ENCODE assay signal across 11 mouse cellular contexts in the genomic region with DNA sequence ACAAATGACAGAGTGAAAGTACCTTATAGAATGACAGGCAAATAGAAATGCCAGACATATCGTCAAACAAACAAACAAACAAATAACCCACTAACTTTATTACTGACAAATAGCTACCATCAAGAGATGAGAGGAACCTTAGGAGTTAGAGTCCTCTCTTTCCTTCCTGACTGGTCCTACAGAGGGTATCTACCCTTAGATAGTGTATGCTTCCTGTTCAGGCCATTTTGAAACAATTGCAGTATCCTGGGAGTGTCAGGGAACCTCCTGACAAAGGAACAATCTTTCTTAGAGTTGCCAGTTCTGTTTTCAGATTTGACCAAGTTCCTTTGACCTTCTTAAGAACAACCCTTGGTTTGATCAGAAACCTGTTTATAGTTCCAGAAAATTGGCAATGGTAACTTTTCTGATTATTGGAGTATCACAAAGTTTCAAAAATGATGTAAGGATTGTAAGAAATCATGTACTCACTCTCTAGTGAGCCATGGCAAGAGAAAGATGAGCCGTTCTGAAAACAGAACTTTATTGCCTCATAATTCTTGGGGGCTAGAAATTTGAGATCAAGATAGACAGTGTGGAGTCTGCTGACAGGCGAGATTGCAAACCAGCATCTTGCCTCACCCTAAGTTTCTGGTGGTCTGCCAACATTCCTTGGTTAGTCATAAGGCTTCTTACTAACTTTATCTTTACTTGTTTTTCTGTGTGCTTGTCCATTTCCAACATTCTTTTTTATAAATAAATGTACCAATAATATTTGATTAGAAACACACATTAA.
DNase-seq lines count a peak whose midpoint lies in the region; ATAC-seq lines count a peak whose summit lies in the region.
"Had no signal": no experiment of that assay in that cellular context is flagged by ENCODE, and none has a peak within 500 bp of the region (broad histone marks: within the 10 kb centered on the region; RNA-seq: fewer than 3 reads in every experiment).

No protein-coding gene starts in this region.

- DNase-seq in heart, adult 18-20 months, result peak; percentile 48 to 64
- peak; percentile 52 for DNase-seq in 3134 (ENCODE audit: extremely low read depth, insufficient read length, low spot score)
- peak; percentile 32 for DNase-seq in adrenal gland, adult 8-10 months
- peak; percentile 4 for DNase-seq in heart, postnatal 14 days
- DNase-seq in natural killer cell, adult 2 months (ENCODE audit: low spot score in 2 of 2), result no peak
- no peak for DNase-seq in midbrain, embryonic 10.5 days (ENCODE audit: low spot score)
- DNase-seq: liver, embryonic 13.5 days had no signal

- no peak overlapping the region for H3K4me3 ChIP-seq in heart, embryonic 12.5 days
- no peak overlapping the region for H3K4me3 ChIP-seq in midbrain, embryonic 10.5 days
- H3K4me3 ChIP-seq: embryonic facial prominence, embryonic 15.5 days; heart, embryonic 13.5 days; liver, embryonic 13.5 days had no signal

- no peaks in the 10 kb centered on the region for H3K9me3 ChIP-seq in heart, embryonic 12.5 days (replicated peaks)
- no peaks in the 10 kb centered on the region for H3K9me3 ChIP-seq in midbrain, embryonic 10.5 days (replicated peaks)
- H3K9me3 ChIP-seq: embryonic facial prominence, embryonic 15.5 days; heart, embryonic 13.5 days; liver, embryonic 13.5 days had no signal

- intact Hi-C loops in heart, postnatal 14 days (cut with DNase I), result no loop called here

- no peaks in the 10 kb centered on the region for H3K4me1 ChIP-seq in heart, embryonic 12.5 days (replicated peaks)
- H3K4me1 ChIP-seq in midbrain, embryonic 10.5 days, result no peaks in the 10 kb centered on the region
- H3K4me1 ChIP-seq: embryonic facial prominence, embryonic 15.5 days; liver, embryonic 13.5 days had no signal

- H3K36me3 ChIP-seq in heart, embryonic 12.5 days, result no peaks in the 10 kb centered on the region
- no peaks in the 10 kb centered on the region for H3K36me3 ChIP-seq in midbrain, embryonic 10.5 days
- H3K36me3 ChIP-seq: embryonic facial prominence, embryonic 15.5 days; heart, embryonic 13.5 days; liver, embryonic 13.5 days had no signal

- no peak overlapping the region for H3K27ac ChIP-seq in heart, embryonic 12.5 days (ENCODE audit: poor library complexity, severe bottlenecking)
- no peak overlapping the region for H3K27ac ChIP-seq in midbrain, embryonic 10.5 days (replicated peaks)
- H3K27ac ChIP-seq: embryonic facial prominence, embryonic 15.5 days; heart, embryonic 13.5 days; liver, embryonic 13.5 days had no signal

- H3K4me2 ChIP-seq in heart, embryonic 12.5 days, result no peak overlapping the region
- H3K4me2 ChIP-seq: embryonic facial prominence, embryonic 15.5 days; heart, embryonic 13.5 days; liver, embryonic 13.5 days had no signal

- H3K9ac ChIP-seq in heart, embryonic 12.5 days, result no peak overlapping the region
- H3K9ac ChIP-seq: embryonic facial prominence, embryonic 15.5 days; heart, embryonic 13.5 days; liver, embryonic 13.5 days had no signal

- H3K27me3 ChIP-seq in heart, embryonic 12.5 days (replicated peaks), result no peaks in the 10 kb centered on the region
- no peaks in the 10 kb centered on the region for H3K27me3 ChIP-seq in midbrain, embryonic 10.5 days (ENCODE audit: low read depth, poor library complexity, severe bottlenecking)
- H3K27me3 ChIP-seq: embryonic facial prominence, embryonic 15.5 days; heart, embryonic 13.5 days; liver, embryonic 13.5 days had no signal

- no peak for ATAC-seq in heart, embryonic 12.5 days (ENCODE audit: insufficient number of reproducible peaks, low FRiP score)
- no peak for ATAC-seq in megakaryocyte, adult 5-6 weeks (ENCODE audit: poor library complexity, severe bottlenecking)

- 66% methylated on average over 3 of the region's 3 CpGs for WGBS in heart, embryonic 12.5 days
- 82% methylated on average over 3 of the region's 3 CpGs for WGBS in midbrain, embryonic 10.5 days

Comparison
In these comparisons a context has a peak if more than half of its experiments do, and no peak if none do; other contexts are left out.
1. DNase-seq: peak in heart, adult 18-20 months (2 of 2), 3134 (single experiment), adrenal gland, adult 8-10 months (single experiment) and heart, postnatal 14 days (2 of 2); none in natural killer cell, adult 2 months (0 of 2) and midbrain, embryonic 10.5 days (single experiment).